Mouse (Mus musculus): ENCODE results near the gene Adam15.

The Adam15 gene

GRCm38 (mm10) chr3:89351271-89351670 is 1.5 kb upstream of the Adam15 start:
- peak; percentile 38 for DNase-seq (ENCODE audit: low spot score)

DNA sequence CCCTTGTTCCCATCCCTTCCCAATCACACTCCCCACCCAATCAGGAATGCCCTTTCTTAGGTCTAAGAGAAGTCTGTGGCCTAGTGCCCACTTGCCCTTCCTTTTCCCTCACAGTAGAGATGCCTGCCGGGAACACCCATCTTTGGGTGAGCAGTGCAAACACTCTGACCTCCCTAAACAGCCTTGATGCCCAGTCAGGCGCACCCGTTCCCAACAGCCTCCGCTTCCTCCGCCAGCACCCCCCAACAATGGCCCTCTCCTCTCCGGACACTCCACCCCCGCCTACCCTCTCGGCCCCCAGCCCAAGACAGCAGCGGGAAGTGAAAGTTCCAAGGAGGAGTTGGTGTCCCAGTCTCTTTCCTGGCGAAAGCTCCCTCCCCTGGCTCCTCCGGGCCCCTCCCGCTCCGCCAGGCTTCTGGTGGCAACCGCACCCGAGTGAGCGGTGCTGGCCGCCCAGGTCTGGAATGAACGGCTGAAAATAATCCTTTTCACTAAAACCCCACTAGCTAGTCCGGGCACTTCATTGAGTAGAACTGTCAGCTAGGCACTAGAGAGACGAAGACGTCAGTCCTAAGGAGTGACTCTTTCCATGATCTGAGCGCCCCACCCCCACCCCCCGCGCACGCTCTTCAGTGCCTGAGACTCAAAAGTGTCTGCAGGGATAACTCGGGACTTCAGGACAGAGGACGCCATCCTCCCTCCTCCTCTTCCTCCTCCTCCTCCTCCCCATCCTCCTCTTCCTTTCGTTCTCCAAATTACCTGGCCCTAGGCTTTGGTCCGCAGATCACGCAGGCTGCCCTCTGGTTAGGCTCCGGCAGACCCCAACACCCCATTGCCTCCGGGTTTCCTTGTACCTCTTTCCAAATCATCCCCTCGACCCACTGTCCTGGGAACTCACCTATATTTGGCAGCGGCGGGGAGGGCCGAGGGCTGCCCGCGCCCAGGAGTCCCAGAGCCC is 606 bp downstream of the Adam15 start:
- peak; percentile 84 for DNase-seq (ENCODE audit: low spot score)

DNA sequence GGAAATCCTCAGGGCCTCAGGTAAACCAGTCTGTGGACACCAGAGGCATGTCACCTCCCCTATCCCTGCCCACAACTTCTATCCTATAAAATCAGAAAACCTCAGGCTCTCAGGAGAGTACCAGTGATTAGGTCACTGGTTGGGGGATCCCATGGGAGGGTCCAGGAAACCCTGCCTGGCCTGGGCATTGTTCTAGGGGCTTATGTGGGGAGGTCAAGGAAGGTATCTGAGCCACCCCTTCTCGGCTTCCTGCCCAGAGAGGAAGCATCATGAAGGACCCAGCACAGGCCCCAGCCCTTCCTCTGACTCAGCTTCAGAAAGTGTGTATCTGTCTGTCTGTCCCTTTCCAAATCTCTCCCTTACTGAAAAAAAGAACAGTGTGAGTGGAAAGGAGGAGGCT is 1.9 kb downstream of the Adam15 start:
- DNase-seq (ENCODE audit: low spot score): no peak

- no peak for DNase-seq (ENCODE audit: low spot score)
These were observed 2.8 kb downstream of the Adam15 start for GRCm38 (mm10) chr3:89346815-89347540.

- no peak for DNase-seq (ENCODE audit: low spot score)
These were observed 6.5 kb downstream of the Adam15 start for GRCm38 (mm10) chr3:89343279-89343678.

- DNase-seq (ENCODE audit: low spot score): no peak
These were observed 8.0 kb downstream of the Adam15 start for GRCm38 (mm10) chr3:89341794-89342193.

DNA sequence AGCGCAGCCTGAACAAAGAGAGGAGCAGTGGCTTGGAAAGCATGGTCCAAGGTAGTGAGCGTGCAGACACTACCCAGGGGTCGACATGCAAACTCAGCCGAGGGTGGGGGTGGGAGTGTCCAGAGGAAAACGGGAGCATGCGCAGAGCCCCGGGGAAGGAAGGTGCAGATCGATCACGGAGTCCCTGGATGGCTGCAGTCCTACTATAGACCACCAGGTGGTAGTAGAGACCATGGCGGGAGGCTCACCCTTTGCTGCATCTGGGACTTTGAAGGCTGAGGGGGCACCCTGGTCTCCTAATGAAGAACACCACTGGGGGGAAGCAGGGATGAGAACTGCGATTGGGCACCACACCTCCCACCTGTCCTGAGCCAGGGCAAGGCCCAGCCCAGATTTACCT is 9.3 kb downstream of the Adam15 start:
- DNase-seq (ENCODE audit: low spot score): peak; percentile 77

DNA sequence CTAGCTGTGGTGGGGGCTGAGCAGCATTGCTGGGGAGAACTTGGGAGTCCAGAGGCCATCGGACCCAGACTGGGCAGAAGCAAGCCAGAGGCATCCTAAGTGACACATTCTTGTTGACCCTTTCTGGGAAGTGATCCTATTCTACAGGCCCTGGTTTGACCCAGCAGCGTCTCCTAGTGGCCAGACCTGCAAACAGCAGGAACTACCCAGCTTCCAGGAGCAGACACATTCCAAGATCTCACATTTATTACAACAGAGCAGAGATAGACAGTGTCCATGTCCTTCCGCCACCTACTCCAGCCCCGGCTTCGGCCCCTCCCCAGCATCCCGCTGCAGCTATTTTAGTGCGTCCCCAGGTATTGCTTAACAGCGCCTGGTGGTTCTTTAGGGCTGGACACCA is 10.4 kb downstream of the Adam15 start:
- peak; percentile 63 for DNase-seq (ENCODE audit: low spot score)

DNA sequence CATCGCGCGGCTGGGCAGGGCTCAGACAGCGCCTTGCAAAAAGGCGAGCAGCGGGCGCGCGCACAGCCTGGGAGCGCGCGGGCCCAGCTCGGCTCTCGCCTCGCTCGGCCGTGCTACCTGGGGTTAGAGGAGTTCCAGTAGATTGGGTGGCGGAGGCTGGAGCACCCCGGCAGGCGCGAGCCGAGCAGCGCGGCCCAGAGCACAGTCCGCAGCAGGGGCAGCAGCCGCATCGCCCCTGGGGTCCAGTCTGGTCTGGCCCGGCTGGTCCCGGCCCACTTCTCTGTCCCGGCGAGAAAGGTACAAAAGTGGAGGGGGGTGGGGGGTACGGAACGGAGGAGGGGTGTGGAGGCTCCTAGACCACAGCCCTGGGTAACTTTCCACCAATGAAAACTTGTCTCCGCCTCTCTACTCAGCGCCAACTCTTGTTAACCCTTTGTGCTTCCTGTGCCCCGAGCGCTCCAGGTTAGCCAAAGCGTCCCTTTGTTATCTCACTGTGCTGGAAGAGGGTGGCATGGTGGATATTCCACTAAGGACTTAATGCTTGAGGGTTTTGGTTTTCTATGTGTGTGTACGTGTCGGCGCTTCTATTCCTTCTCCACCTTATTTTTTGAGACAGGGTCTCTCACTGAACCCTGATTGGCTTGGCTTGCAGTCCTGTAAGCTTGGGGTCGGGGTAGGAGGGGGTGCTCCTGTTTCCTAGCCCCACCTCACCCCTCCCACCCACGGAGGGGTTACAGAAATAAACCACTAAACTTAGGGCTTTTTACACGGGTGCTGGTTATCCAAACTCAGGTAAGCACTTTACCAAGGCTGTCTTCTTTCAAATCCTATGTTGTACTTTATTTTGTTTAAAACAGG is 11.8 kb downstream of the Adam15 start, which contains the start of gene Efna4:
TSS of gene Efna4 (minus strand) at position 308 of the 858 bp plus-strand sequence.
- DNase-seq (ENCODE audit: low spot score): no peak

DNA sequence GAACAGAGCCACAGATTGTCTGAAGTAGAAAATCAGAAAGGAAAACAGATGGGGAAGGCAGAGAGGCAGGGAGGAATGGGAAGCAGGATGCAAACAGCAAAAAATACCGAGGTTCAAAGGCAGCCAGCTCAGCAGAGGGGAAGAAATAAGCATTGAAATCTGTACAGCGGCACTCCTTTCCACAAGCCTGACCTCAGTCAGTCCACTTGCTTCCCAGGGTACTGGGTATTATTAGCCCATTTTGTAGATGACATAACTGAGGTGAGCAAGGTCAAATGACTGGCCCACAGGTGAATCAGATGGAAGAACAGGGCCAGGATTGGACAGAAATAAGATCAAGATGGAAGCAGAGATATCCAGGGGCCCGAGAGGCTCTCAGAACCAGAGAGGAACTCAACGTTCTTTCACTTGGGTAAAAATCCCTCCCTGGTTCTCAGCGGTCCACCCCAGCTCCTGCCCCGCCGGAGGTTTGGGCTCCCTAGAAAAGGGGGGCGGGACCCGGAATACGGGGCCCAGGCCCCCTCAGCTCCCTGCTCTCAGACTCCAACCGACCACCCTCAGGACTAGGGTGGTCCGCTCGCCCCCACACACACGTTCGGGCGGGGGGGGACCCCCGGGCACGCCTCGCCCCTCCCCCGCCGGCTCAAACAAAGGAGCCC is 12.6 kb downstream of the Adam15 start:
- no peak for DNase-seq (ENCODE audit: low spot score)

DNA sequence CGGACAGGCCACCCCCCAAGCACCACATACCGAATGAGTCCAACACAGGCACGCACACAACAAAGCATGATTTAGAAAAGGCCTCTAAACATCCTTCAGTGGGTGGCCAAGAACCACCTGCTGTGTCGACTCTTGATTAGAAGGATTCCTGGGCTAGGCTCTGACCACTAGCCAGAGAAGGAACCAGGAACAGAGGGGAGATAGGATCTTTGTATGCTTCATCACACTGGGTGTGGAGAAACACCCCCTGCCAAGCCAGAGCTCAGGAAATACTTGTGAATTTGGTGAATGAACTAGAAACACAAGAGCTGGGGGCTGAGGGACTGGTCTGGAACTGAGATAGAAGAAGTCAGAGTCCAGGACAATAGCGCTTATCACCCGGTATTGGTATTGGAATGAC is 13.3 kb downstream of the Adam15 start:
- DNase-seq (ENCODE audit: low spot score): no peak

GRCm38 (mm10) chr3:89333053-89333452 is 16.7 kb downstream of the Adam15 start:
- no peak for DNase-seq (ENCODE audit: low spot score)

- no peak for DNase-seq (ENCODE audit: low spot score)
These were observed 17.3 kb downstream of the Adam15 start for GRCm38 (mm10) chr3:89332476-89332875.

GRCm38 (mm10) chr3:89332013-89332412 is 17.8 kb downstream of the Adam15 start:
- no peak for DNase-seq (ENCODE audit: low spot score)

- DNase-seq (ENCODE audit: low spot score): no peak
These were observed 18.2 kb downstream of the Adam15 start for GRCm38 (mm10) chr3:89331561-89331960.

DNA sequence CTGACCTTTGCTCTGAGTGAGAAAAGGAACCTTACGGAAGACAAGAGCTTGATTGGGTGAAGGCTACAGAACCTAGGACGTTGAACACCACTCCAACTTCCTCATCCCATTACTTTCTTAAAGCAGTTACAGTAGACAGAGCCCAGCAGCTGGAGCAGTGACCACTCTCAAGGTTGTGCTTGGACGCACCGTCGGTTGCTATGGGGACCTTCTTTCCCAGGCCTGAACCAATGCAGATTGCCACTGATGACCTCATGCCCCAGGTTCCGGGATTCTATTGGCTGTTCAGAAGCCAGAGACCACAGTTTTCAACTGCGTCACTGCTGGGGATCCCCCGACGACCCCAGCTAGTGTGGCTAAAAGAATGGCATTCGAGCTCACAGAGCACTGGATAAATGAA is 18.8 kb downstream of the Adam15 start:
- no peak for DNase-seq (ENCODE audit: low spot score)

GRCm38 (mm10) chr3:89330346-89330745 is 19.4 kb downstream of the Adam15 start:
- DNase-seq (ENCODE audit: low spot score): no peak

DNA sequence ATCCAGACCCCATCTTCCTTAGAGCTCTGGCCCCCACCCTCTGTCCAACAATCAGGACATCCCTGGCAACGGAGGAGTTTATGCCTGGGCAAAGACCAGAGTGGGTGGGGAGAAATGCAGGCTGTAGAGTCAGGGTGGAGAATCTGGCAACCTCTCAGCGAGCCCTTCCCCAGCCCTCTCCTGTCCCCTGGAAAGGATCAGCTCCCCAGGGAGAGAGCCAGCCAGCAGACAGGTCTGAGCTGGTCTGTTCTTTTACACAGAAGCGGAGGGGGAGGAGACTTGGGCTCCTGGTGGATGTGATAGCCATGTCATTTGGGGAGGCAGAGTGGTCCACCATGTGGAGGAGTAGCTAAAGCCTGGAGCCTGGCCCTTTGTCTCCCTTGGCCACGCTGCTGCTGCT is 21.2 kb downstream of the Adam15 start:
- no peak for DNase-seq (ENCODE audit: low spot score)

GRCm38 (mm10) chr3:89327371-89327870 is 22.4 kb downstream of the Adam15 start:
- DNase-seq (ENCODE audit: low spot score): no peak

GRCm38 (mm10) chr3:89325882-89326281 is 23.9 kb downstream of the Adam15 start:
- DNase-seq (ENCODE audit: low spot score): no peak

DNA sequence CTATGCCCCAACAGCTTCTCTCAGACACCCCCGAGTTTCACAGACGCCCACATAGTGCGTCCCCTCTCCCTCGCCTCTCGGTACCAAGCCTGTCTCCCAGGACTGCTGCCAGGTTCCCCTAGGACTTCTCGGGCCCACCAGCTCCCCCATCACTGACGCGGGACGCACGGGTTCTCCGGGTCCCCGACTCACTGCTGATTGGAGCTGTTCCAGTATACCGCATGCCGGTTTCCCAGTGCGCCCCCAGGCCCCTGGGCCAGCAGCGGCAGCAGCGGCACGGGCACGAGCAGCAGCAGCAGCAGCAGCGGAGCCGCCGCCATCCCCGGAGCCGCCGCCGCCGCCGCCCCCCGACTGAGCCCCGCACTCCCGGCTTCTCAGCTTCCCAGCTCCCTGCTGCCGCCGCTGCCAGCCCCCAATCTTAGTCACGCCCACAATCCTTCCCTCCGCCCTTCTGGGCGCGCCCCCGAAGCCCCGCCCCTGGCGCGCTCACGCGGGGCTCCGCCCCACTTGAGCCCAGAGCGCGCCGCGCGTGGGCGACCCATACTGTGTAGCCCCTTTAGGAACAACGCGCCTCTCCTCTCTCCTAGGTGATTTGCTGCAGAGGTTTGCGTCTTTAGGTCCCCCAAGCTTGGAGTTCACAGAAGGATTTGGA is 27.2 kb downstream of the Adam15 start, which contains the start of gene Efna3:
TSS of gene Efna3 (minus strand) at position 452 of the 652 bp plus-strand sequence.
- DNase-seq (ENCODE audit: low spot score): no peak

Data from lung, postnatal 25 days (tissue).